Mouse (Mus musculus): ENCODE measurements at regions not wholly inside any gene's neighbourhood (a gene's known extent, or its start where the extent isn't known, plus 50 kb on each side); places are given as distances from the start of the nearest gene placed in this dataset.

GRCm38 (mm10) chr5:54267905-54268590 is 269.7 kb downstream of the Stim2 start:
- TF ChIP-seq CTCF (IDR thresholded peaks at IDR 0.05; ENCODE audit: insufficient read depth, low read length) (no peak), POLR2A (IDR thresholded peaks at IDR 0.05; ENCODE audit: borderline replicate concordance, extremely low read depth, low read depth, low read length) (no peak)
